Mouse (Mus musculus) forebrain, embryonic 14.5 days (tissue): Measurements from ENCODE around the gene Ms4a6d. TPM values are rescaled to one million over a fixed set of nuclear protein-coding genes. Genes with fewer than 3 reads are reported as not detected.

Source experiments
- ATAC-seq: fragments of 200-750 bp; cut with Nextera tagmentation; 2 replicates; pipeline ENCODE4 v1.8.0; 2017; ENCODE audit warnings: mild to moderate bottlenecking, moderate library complexity
- DNase-seq: peaks from one replicate; pipeline ENCODE4 v3.0.0-alpha.2; 2015; ENCODE audit warnings: low spot score
- H3K27ac ChIP-seq: fragments of 300-500 bp; sonication (generic); 2 replicates; pipeline ENCODE4 v1.5.1; 2014; ENCODE audit warnings: low read depth, mild to moderate bottlenecking, control low read depth, low read length, moderate library complexity
- H3K27me3 ChIP-seq: fragments of 300-500 bp; sonication (generic); replicated peaks from 2 replicates; pipeline ENCODE4 v1.6.1; 2014; ENCODE audit warnings: low read length, control low read depth, mixed read lengths; ENCODE audit not compliant: control insufficient read depth, insufficient read depth
- H3K36me3 ChIP-seq: fragments of 300-500 bp; sonication (generic); 2 replicates; pipeline ENCODE4 v1.6.1; 2014; ENCODE audit warnings: low read length, control low read depth; ENCODE audit not compliant: control insufficient read depth, insufficient read depth
- H3K4me1 ChIP-seq: fragments of 300-500 bp; sonication (generic); 2 replicates; pipeline ENCODE4 v1.6.1; 2014; ENCODE audit warnings: antibody characterized with exemption, low read length, control low read depth; ENCODE audit not compliant: control insufficient read depth, insufficient read depth
- H3K4me2 ChIP-seq: fragments of 300-500 bp; sonication (generic); 2 replicates; pipeline ENCODE4 v1.6.1; 2014; ENCODE audit warnings: mild to moderate bottlenecking, control low read depth, low read length
- H3K4me3 ChIP-seq: fragments of 300-500 bp; sonication (generic); 2 replicates; pipeline ENCODE4 v1.5.1; 2014; ENCODE audit warnings: low read depth, low read length, control low read depth
- H3K9ac ChIP-seq: fragments of 300-500 bp; sonication (generic); 2 replicates; pipeline ENCODE4 v1.6.1; 2014; ENCODE audit warnings: mild to moderate bottlenecking, low read length, control low read depth, moderate library complexity
- H3K9me3 ChIP-seq: fragments of 300-500 bp; sonication (generic); replicated peaks from 2 replicates; pipeline ENCODE4 v1.6.1; 2016; ENCODE audit warnings: low read length, control low read depth, mixed read lengths; ENCODE audit not compliant: control insufficient read depth
- WGBS: fragments of 180-500 bp; shearing (Covaris S2); extraction: QIAGEN DNeasy Blood & Tissue Kit; methylation state at CpG from one replicate; pipeline ENCODE4 v1.1.7; 2014; 5-methylcytosine and 5-hydroxymethylcytosine counted together
- polyA plus RNA-seq: library from polyadenylated mRNA; unstranded; fragments of >200 nt; fragmentation: Nextera tagmentation; extraction: Ambion mirVana; gene quantifications from 2 replicates; pipeline ENCODE4 v1.2.1, GENCODE M21; 2014

Gene Ms4a6d
- 2.7 and 2.8 TPM in 2 replicates for polyA plus RNA-seq

- H3K4me1 ChIP-seq = no peaks in the 10 kb centered on the region
- 92% methylated on average over 2 of the region's 2 CpGs for WGBS
These were observed at the start of gene Ms4a6d for GRCm38 (mm10) chr19:11604603-11605002. Ms4a6d (minus strand) TSS chr19:11604849.

GRCm38 (mm10) chr19:11649564-11649963, 44.9 kb upstream of the Ms4a6d start:
- no peak for DNase-seq
- Histone ChIP-seq H3K9ac (no peak overlapping the region), H3K27me3 (no peaks in the 10 kb centered on the region), H3K4me3 (no peak overlapping the region), H3K4me1 (no peaks in the 10 kb centered on the region), H3K27ac (no peak overlapping the region), H3K4me2 (no peak overlapping the region), H3K36me3 (no peaks in the 10 kb centered on the region), H3K9me3 (no peaks in the 10 kb centered on the region)
- 82% methylated on average over 4 of the region's 4 CpGs for WGBS
- ATAC-seq = no peak

More at GRCm38 (mm10) chr19:11604603-11605002, at the start of gene Ms4a6d:
- no peak within 1 kb of the TSS for H3K4me3 ChIP-seq
- DNase-seq (no peak), ATAC-seq (no peak)
- H3K27ac ChIP-seq = no peak within 1 kb of the TSS
- H3K4me2 ChIP-seq = no peak within 1 kb of the TSS
- H3K9ac ChIP-seq = no peak within 1 kb of the TSS
- no peaks in the 10 kb centered on the region for H3K9me3 ChIP-seq
- no peaks in the 10 kb centered on the region for H3K36me3 ChIP-seq
- no peaks in the 10 kb centered on the region for H3K27me3 ChIP-seq

GRCm38 (mm10) chr19:11646166-11646565, 41.5 kb upstream of the Ms4a6d start:
- H3K27ac ChIP-seq = no peak overlapping the region
- 82% methylated on average over 3 of the region's 3 CpGs for WGBS
- no peaks in the 10 kb centered on the region for H3K27me3 ChIP-seq
- H3K4me2 ChIP-seq = no peak overlapping the region
- H3K9ac ChIP-seq = no peak overlapping the region
- H3K36me3 ChIP-seq = no peaks in the 10 kb centered on the region
- no peak overlapping the region for H3K4me3 ChIP-seq
- no peaks in the 10 kb centered on the region for H3K4me1 ChIP-seq
- DNase-seq (no peak), ATAC-seq (no peak)
- no peaks in the 10 kb centered on the region for H3K9me3 ChIP-seq

GRCm38 (mm10) chr19:11640732-11641131, 36.1 kb upstream of the Ms4a6d start, which contains the start of gene Ms4a3:
Ms4a3 (minus strand) TSS chr19:11640851.
- Histone ChIP-seq H3K9me3 (no peaks in the 10 kb centered on the region), H3K4me2 (no peak within 1 kb of the TSS), H3K4me1 (no peaks in the 10 kb centered on the region), H3K4me3 (no peak within 1 kb of the TSS), H3K27me3 (no peaks in the 10 kb centered on the region), H3K9ac (no peak within 1 kb of the TSS), H3K36me3 (no peaks in the 10 kb centered on the region), H3K27ac (no peak within 1 kb of the TSS)
- ATAC-seq = no peak
- WGBS = 68% methylated on average over 1 of the region's 1 CpGs
- no peak for DNase-seq

- Histone ChIP-seq H3K27ac (no peak overlapping the region), H3K4me3 (no peak overlapping the region), H3K27me3 (no peaks in the 10 kb centered on the region), H3K36me3 (no peaks in the 10 kb centered on the region), H3K4me1 (no peaks in the 10 kb centered on the region), H3K4me2 (no peak overlapping the region), H3K9me3 (no peaks in the 10 kb centered on the region), H3K9ac (no peak overlapping the region)
- DNase-seq = no peak
- 76% methylated on average over 4 of the region's 4 CpGs for WGBS
- ATAC-seq = no peak
These were observed 34.4 kb upstream of the Ms4a6d start for GRCm38 (mm10) chr19:11639038-11639437.

GRCm38 (mm10) chr19:11635572-11635971, 30.9 kb upstream of the Ms4a6d start:
- H3K36me3 ChIP-seq = no peaks in the 10 kb centered on the region
- no peaks in the 10 kb centered on the region for H3K27me3 ChIP-seq
- 85% methylated on average over 5 of the region's 5 CpGs for WGBS
- no peak overlapping the region for H3K4me3 ChIP-seq
- H3K4me2 ChIP-seq = no peak overlapping the region
- no peak overlapping the region for H3K9ac ChIP-seq
- ATAC-seq (no peak), DNase-seq (no peak)
- H3K27ac ChIP-seq = no peak overlapping the region
- no peaks in the 10 kb centered on the region for H3K9me3 ChIP-seq
- no peaks in the 10 kb centered on the region for H3K4me1 ChIP-seq

GRCm38 (mm10) chr19:11634330-11634729, 29.7 kb upstream of the Ms4a6d start:
- no peak overlapping the region for H3K27ac ChIP-seq
- no peak overlapping the region for H3K4me3 ChIP-seq
- no peak overlapping the region for H3K9ac ChIP-seq
- no peaks in the 10 kb centered on the region for H3K27me3 ChIP-seq
- no peaks in the 10 kb centered on the region for H3K4me1 ChIP-seq
- DNase-seq (no peak), ATAC-seq (no peak)
- H3K36me3 ChIP-seq = no peaks in the 10 kb centered on the region
- H3K4me2 ChIP-seq = no peak overlapping the region
- no peaks in the 10 kb centered on the region for H3K9me3 ChIP-seq
- WGBS = 57% methylated on average over 2 of the region's 2 CpGs

GRCm38 (mm10) chr19:11633732-11634131, 29.1 kb upstream of the Ms4a6d start:
- no peak overlapping the region for H3K4me2 ChIP-seq
- no peaks in the 10 kb centered on the region for H3K27me3 ChIP-seq
- H3K4me1 ChIP-seq = no peaks in the 10 kb centered on the region
- no peak overlapping the region for H3K9ac ChIP-seq
- H3K27ac ChIP-seq = no peak overlapping the region
- H3K4me3 ChIP-seq = no peak overlapping the region
- H3K36me3 ChIP-seq = no peaks in the 10 kb centered on the region
- ATAC-seq (no peak), DNase-seq (no peak)
- 91% methylated on average over 1 of the region's 1 CpGs for WGBS
- H3K9me3 ChIP-seq = no peaks in the 10 kb centered on the region

GRCm38 (mm10) chr19:11625231-11625630, 20.6 kb upstream of the Ms4a6d start:
- ATAC-seq (no peak), DNase-seq (no peak)
- Histone ChIP-seq H3K36me3 (no peaks in the 10 kb centered on the region), H3K9me3 (no peaks in the 10 kb centered on the region), H3K27ac (no peak overlapping the region), H3K9ac (no peak overlapping the region), H3K4me3 (no peak overlapping the region), H3K4me2 (no peak overlapping the region), H3K4me1 (no peaks in the 10 kb centered on the region), H3K27me3 (no peaks in the 10 kb centered on the region)
- 82% methylated on average over 5 of the region's 5 CpGs for WGBS
